Mouse (Mus musculus): ENCODE data around the gene Cdc42bpb.

DNA sequence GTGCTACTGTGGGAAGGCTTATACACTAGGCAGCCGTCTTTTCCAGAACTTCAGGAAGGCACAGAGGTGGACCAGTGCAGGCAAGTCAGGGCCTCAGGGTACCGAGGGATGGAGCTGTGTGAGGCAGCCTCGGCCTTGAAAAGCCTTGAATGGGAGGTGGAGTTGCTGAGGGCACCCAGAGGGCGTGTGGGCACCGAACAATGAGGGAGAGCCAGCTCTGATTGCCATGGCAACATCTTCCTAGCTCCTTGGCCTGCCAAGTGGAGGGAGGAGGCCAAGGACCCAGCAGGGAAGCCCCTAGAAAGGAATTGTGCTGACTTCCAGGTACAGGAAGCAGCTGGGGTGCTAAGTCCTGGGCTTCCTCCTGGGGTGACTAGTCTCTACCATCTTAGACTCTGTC is 32.1 kb upstream of the Cdc42bpb start:
- TF ChIP-seq UBTF (IDR thresholded peaks at IDR 0.05; ENCODE audit: low read depth, low read length) (no peak), CTCF (conservative IDR thresholded peaks at IDR 0.05 in 1 of 2, IDR thresholded peaks at IDR 0.05 in 1 of 2; ENCODE audit: low read depth in 2 of 2, low read length in 2 of 2) (no peak), USF2 (conservative IDR thresholded peaks at IDR 0.05; ENCODE audit: low read depth, low read length) (no peak), EP300 (IDR thresholded peaks at IDR 0.05; ENCODE audit: low read length) (no peak), PAX5 (IDR thresholded peaks at IDR 0.05; ENCODE audit: low read length) (no peak), MAZ (IDR thresholded peaks at IDR 0.05; ENCODE audit: low read depth, low read length) (no peak), MAX (IDR thresholded peaks at IDR 0.05; ENCODE audit: low read length) (no peak), TBP (conservative IDR thresholded peaks at IDR 0.05; ENCODE audit: low read depth, low read length) (no peak), IRF4 (IDR thresholded peaks at IDR 0.05; ENCODE audit: low read depth, low read length) (no peak), POLR2A (IDR thresholded peaks at IDR 0.05; ENCODE audit: low read depth, low read length) (no peak)
